Mouse (Mus musculus) thymus, postnatal 36 days (tissue): ENCODE measurements around the gene Kcna4.

ENCODE experiments used
- DNase-seq, 2 experiments: peaks; one replicate each; pipeline ENCODE4 v3.0.0; 2022; ENCODE audit warnings: mixed read lengths in 2 of 2

Kcna4 gene

DNA sequence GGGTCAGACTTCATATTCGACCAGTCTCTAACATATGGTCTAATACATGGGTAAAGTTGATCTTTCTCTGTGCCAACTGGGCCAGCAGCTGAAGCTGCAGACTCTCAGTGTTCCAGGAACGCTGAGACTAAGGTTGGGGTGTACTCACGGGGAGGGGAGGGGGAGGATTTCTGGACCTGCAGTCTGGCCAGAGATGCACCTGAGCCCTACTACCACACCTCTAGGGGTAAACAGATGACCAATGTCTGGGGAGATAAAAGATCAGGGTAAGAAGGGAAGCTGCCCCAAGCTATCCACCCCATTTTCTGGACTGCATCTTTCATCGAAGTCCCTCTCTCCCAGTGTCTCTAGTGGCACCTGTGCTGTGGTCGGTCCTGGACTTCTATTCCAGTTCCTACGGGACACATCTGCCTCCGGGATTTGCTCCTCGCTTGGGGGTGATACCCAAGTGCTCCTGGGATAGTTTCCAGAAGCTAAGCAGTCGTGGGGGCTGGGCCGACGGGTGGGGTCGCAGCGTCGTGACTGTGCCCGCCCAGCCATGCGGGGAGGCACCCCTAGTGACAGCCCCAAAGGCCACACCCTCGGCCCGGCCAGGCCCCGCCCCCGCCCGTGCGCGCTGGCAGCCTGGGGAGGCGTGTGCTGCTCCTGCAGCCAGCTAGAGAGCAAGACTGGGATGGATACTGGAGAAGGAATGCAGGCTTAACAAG is at the start of gene Kcna4:
Kcna4 (plus strand) TSS at position 650 of the 707 bp plus-strand sequence.
- peak in 1 of 2 experiments; percentile 5 for DNase-seq

DNA sequence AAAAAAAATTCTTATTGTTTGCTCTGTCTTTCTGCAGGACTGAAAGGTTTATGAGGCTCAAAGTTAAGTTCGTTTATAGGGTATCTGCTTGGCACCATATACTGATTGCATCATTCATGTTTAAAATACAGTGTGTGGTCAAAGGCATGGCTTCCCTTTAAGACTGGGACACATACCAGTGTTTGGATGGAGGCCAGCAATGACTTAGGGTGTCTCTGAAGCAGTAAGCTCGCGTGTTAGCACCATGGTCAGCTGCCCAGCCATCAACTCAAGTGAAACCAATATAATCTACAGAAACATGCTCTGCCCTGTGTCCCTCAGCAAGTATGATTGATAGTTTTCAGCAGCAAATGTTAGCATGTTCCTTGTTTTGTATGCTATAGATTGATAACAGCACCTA is 32.3 kb upstream of the Kcna4 start:
- no peak for DNase-seq

DNA sequence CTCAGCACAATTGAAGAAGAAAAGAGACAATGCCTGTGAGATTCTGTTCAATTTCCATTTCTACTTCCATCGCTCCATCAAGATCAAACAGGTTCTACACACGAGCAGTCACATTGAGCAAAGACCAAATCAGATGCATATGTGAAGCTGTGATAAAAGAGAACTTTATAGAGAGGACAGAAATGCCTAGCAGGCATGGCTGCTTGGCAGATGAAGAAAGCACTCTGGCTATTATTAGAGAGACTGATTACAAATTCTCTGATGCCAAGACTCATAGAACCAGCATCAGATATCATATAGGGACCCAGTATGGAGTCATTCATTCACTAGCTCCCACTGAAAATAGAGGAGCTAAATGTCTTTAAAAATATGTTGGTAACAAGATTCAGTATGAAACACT is 24.2 kb upstream of the Kcna4 start:
- no peak for DNase-seq

DNA sequence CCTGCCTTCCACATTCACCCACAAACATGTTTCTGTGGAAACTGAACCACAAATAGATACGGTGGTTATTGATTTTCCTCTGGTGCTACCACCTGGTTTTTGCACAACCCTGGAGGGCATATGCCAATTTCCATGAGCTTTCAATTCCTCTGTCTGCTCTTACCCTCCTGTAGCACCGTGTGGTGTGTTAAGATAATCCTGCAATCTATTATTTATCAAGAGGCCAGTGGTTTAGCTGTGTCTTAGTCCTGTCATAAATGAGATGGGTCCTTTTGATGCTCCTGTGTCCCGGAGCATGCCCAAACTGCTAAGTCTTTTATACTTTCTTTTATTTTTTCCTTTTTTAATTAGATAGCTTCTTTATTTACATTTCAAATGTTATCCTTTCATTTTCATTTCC is 20.4 kb upstream of the Kcna4 start:
- DNase-seq = no peak

DNA sequence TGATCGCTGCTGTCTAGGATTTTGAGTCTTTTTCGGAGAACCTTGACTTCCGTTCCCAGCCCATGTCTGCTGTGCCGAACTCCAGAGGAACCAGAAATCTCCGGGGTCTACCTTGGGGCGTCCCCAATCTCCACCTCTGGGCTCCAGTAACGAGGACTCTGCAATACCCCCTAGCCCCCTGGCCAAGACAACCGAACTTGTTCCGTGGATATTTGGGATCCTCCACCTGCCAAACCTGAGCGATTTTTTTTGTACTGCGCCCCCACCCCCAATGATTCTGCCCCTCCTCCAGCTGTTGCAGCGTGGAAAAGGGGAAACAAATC is 219 bp downstream of the Kcna4 start:
- DNase-seq = no peak

DNA sequence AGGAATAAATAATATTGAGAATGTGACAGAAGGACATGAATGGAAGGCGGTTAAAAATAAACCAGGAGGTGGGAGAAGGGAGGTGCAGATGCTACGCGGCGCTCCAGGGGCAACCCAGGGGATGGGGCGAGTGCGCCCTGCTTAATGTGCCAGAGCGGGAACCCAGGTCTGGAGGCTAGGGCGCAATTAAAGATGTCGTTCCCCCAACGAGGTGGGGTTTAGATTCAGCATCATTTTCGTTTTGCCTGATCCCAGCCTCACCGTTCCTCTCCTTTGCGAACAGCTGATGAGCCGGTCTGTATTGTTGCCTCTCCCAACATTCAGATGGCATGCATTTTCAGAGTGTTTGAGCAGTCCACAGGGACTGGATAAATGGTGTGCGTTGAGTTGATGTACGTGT is 703 bp downstream of the Kcna4 start:
- no peak for DNase-seq

DNA sequence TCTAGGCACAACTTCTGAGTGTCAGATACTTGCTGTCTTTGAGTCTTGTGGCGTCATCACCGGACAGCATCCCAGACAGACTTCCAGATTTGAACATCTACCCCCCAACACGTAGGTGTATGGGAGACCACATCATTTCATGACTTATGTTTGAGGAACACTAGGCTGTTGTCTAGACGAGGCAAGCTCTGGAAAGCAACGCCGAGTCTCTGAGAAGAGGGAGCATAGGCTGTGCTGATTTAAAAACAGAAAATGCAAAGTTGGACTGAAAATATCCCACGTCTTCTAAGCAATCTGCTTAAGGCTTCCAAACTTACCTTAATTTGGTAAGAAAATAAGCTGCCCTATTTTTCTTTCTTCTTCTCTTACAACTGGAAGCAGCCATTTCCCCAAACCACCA is 4.1 kb downstream of the Kcna4 start:
- DNase-seq = no peak

DNA sequence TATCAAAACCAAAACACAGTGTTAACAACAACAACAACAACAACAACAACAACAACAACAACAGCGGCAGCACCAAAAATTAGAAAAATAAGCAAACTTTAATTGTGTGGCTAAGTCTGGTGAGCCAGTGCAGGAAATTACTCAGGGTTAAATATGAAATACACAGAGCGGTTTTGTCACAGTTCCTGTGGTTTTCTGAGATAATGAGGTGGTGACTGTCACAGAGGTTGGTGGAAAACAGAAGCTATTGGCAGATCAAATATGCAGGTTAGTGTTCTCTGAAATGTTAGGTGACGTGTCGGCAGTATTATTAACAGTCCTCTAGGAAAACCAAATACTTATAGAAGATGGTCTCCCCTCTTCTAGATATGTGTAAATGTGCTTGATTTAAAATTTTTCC is 11.4 kb downstream of the Kcna4 start:
- DNase-seq = no peak

DNA sequence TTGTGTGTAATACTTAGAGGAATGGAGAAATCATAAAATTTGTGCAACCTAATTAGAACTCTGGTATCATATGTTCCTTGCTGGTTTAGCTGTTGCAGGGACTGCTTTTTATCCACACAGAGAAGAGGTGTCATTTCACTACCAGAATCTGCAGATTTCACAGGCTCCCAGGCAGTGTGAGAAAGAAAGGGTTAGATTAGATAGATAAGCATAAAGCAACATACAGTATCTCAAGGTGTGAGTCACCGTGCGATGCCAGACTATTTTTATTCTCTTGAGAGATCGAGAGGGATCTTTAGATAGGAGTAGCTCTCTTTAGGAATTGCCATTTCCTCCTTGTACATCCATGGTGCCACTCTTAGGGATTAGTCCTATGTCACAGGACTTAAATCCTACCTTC is 14.3 kb downstream of the Kcna4 start:
- DNase-seq = no peak

DNA sequence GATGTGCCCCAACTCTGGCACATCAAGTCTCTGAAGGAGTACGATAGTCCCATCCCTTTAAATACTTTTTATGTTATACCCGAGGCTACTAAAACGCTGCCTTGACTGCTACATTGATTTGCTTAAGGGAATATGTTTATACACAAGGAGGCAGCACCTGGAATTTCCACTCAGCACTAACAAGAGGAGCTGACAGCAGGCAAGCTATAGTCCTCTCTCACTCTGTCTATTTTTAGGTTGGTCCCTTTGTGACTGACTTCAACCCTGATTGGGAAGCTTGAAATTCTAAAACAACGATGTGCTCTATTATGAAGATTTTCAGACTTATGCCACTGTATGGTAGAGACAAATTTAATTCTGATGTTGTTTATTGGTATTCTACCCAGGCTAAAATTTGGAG is 15.6 kb downstream of the Kcna4 start:
- no peak for DNase-seq

DNA sequence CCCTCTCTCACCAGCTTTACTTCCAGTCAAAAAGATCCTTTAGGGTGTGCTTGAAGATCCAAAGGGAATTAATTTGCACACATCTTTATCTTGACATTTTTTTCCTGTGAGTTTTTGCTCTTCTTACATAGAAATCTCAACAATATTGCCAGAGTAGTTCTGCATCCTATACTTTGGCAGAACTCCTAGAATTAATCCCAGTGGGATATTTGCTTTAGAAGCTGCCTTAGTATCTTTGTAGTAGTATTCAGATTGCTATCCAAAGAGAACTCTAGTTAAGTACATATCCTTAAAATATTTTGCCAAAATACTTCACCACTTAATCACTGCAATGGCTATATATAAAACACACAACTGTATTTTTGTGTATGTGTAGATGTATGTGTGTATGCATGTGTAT is 28.2 kb downstream of the Kcna4 start:
- no peak for DNase-seq

DNA sequence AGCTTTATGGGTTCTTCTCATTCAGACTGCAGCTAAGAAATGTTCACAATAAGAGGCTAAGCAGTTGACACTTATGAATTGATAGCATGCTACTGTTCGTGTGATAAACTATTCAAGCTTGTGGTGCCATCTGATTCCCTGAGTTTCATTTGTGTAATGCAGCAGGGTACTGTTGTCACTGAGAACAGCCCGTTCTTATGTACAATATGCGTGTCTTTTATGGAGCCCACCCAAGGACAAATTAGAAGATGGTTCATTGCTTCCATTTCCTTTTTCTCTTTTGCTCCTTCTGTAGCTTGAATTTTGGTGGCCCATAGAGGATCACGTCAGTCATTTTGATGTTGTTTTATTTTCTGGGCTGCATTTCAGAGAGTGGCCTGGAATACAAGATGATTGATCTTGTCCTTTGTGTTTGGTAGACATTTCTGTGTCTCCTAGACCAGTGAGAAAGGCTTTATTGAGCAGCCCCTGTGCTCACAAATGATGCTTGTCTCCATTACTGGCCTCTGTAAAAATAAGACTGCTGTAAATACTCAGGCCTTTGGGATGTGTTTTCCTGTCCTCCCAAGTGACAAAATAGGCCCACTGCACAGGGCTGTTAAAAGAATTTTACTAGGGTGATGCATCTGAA is 31.3 kb downstream of the Kcna4 start:
- DNase-seq = no peak

DNA sequence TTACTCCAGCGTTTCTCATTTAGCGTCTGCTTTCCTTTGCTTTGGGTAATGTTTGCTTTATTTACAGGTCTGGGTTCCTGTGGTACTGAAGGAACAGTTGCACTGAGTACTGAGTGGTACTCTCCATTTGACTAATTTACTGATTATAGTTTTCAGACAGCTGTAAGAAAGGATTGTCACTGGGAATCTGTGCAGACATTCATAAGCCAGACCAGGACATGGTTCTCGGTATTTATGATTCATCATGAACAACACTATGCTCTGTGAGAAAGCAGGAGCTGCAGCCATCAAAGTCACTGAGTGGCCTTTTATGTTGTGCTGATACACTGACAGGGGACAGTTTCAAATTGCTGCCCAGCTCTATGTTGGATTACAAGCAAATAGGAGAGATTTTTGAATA is 33.7 kb downstream of the Kcna4 start:
- no peak for DNase-seq

DNA sequence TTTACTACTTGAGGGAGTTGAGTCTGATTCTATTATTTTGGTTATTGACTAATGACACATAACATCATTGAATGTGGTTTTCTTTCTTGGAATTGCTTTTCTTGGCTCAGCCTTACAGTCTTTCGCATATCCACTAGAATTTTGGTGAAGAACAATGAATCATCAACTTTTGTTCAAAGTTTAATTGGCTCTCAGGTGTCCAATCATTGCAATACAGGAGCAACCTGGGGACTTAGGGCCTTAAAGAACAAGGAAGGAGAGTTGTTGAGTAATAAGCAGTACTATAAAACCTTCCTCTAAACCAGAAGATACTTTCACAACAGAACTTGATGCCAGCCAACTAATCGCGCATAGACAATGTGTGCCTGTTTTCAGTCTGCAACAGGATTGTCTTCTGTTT is 36.8 kb downstream of the Kcna4 start:
- no peak for DNase-seq

DNA sequence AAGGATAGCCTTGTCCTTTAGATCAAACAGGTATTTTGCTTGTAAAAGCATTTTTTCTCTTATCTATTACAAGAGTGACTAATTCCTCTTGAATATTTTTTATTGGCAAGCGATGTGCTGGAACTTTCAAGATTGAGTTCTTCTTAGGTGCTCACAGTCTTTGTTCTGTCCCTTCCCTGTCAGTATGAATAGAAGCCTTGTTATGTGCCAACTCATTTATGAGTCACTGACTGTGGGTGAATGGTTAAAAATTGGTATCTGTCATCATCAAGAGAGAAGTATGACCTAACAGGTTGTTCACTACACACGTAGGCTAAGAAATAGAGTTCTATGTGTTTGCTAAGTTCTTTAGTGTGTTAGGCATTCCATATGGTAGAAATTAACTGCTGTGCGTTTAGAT is 50.9 kb downstream of the Kcna4 start:
- DNase-seq = no peak

DNA sequence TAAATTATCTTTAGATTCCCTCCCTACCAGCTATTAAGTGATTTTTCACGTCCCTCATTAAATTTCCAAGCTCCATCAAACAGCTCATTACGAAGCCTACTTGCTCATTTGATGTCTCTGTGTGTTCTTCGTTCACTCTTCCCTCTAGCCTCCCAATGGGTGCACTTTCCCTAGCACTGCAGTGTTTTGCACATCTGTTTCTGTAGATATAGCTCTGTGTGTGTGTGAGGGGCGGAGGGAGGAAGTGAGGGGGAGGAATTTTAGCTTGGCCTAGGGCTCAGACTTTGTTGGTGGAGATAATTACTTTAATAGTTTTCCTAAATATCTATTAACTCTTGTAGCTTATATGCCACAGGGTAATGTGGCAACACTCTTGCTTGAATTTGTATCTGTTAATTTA is 54.4 kb downstream of the Kcna4 start:
- DNase-seq = no peak

DNA sequence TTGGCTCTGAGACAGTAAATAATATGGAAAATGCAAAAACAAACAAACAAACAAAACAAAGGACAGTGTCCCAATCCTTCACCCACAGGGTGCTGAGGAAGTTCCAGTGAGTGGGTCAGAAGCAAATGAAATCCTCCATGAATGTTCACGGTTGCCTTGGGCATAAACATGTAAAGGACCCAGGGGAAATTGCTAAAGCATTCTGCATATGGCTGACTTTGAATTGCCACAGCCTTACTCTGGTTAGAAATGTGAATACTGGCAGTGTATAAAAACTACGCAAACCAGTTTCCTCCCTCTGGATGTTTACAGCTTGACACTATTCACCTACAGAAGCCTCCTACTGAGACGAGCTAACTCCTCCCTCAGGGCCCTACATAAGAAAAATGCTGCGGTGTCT is 54.9 kb downstream of the Kcna4 start:
- DNase-seq = no peak
